Mouse (Mus musculus) midbrain, embryonic 11.5 days (tissue): ENCODE results near the gene Rab5if. TPM values are rescaled to one million over a fixed set of nuclear protein-coding genes. Genes with fewer than 3 reads are reported as not detected.

Experiments
- ATAC-seq: fragments of 200-750 bp; cut with Nextera tagmentation; 2 replicates; pipeline ENCODE4 v1.8.0; 2017; ENCODE audit warnings: moderate TSS enrichment, moderate library complexity; ENCODE audit not compliant: low FRiP score
- DNase-seq: peaks from one replicate; pipeline ENCODE4 v3.0.0; 2015; ENCODE audit warnings: low spot score; ENCODE audit errors: missing footprints
- H3K27ac ChIP-seq: fragments of 300-500 bp; sonication (generic); 2 replicates; pipeline ENCODE4 v1.5.1; 2014; ENCODE audit warnings: low read depth, low read length
- H3K27me3 ChIP-seq: fragments of 300-500 bp; sonication (generic); 2 replicates; pipeline ENCODE4 v1.6.1; 2014; ENCODE audit warnings: mild to moderate bottlenecking, low read length, moderate library complexity, mixed read lengths; ENCODE audit not compliant: control insufficient read depth, insufficient read depth
- H3K36me3 ChIP-seq: fragments of 300-500 bp; sonication (generic); 2 replicates; pipeline ENCODE4 v1.6.1; 2014; ENCODE audit warnings: mild to moderate bottlenecking, low read length, moderate library complexity, mixed read lengths; ENCODE audit not compliant: control insufficient read depth, insufficient read depth
- H3K4me1 ChIP-seq: fragments of 300-500 bp; sonication (generic); 2 replicates; pipeline ENCODE4 v1.6.1; 2014; ENCODE audit warnings: low read length; ENCODE audit not compliant: control insufficient read depth, insufficient read depth
- H3K4me2 ChIP-seq: fragments of 300-500 bp; sonication (generic); 2 replicates; pipeline ENCODE4 v1.6.1; 2014; ENCODE audit warnings: mild to moderate bottlenecking, moderate library complexity
- H3K4me3 ChIP-seq: fragments of 300-500 bp; sonication (generic); 2 replicates; pipeline ENCODE4 v1.5.1; 2014; ENCODE audit warnings: low read depth, low read length
- H3K9ac ChIP-seq: fragments of 300-500 bp; sonication (generic); 2 replicates; pipeline ENCODE4 v1.6.1; 2014; ENCODE audit warnings: low read length
- H3K9me3 ChIP-seq: fragments of 300-500 bp; sonication (generic); 2 replicates; pipeline ENCODE4 v1.6.1; 2016; ENCODE audit warnings: low read length; ENCODE audit not compliant: control insufficient read depth
- WGBS: fragments of 180-500 bp; shearing (Covaris S2); extraction: QIAGEN DNeasy Blood & Tissue Kit; methylation state at CpG from one replicate; pipeline ENCODE4 v1.1.7; 2014; 5-methylcytosine and 5-hydroxymethylcytosine counted together
- polyA plus RNA-seq: library from polyadenylated mRNA; unstranded; fragments of >200 nt; fragmentation: Nextera tagmentation; extraction: Ambion mirVana; gene quantifications from 2 replicates; pipeline ENCODE4 v1.2.1, GENCODE M21; 2014

Rab5if gene
- polyA plus RNA-seq, 1 experiment from 2014 or later = 196 TPM

- Histone ChIP-seq H3K4me3 (no peak overlapping the region), H3K4me2 (no peak overlapping the region), H3K36me3 (no peaks in the 10 kb centered on the region), H3K4me1 (no peaks in the 10 kb centered on the region), H3K9me3 (no peaks in the 10 kb centered on the region), H3K9ac (no peak overlapping the region), H3K27me3 (no peaks in the 10 kb centered on the region), H3K27ac (no peak overlapping the region)
- DNase-seq (no peak), ATAC-seq (no peak)
- 88% methylated on average over 5 of the region's 5 CpGs for WGBS
Measured at GRCm38 (mm10) chr2:156923057-156923456, 60.1 kb downstream of the Rab5if start.

Other genes with a start within 250 kb of the Rab5if start
- gene Dlgap4, start 249.4 kb upstream of the Rab5if start, polyA plus RNA-seq = 127 and 136 TPM in 2 replicates
- gene Myl9, start 87.7 kb upstream of the Rab5if start, polyA plus RNA-seq = 112 and 118 TPM in 2 replicates
- gene Tgif2, start 23.1 kb upstream of the Rab5if start, polyA plus RNA-seq = 81.2 and 88.6 TPM in 2 replicates
- gene 4930518I15Rik, start 5.2 kb upstream of the Rab5if start, polyA plus RNA-seq = 4.7 TPM in 2 replicates
- 0.36 and 0.56 TPM in 2 replicates for gene Sla2, start 24.1 kb downstream of the Rab5if start, polyA plus RNA-seq
- gene Ndrg3, start 128.9 kb downstream of the Rab5if start, polyA plus RNA-seq = 48.1 and 48.2 TPM in 2 replicates
- 51.4 and 56.9 TPM in 2 replicates for gene Dsn1, start 144.0 kb downstream of the Rab5if start, polyA plus RNA-seq
- 5.2 and 6.0 TPM in 2 replicates for gene Soga1, start 216.1 kb downstream of the Rab5if start, polyA plus RNA-seq
- not detected in 2 replicates for gene Tldc2, start 223.9 kb downstream of the Rab5if start, polyA plus RNA-seq